Mouse (Mus musculus): ENCODE measurements around the gene Msrb2.

GRCm38 (mm10) chr2:19380986-19381385, 9.7 kb downstream of the Msrb2 start:
- TF ChIP-seq CTCF (IDR thresholded peaks at IDR 0.05; ENCODE audit: extremely low read depth, insufficient read depth, insufficient read length, insufficient replicate concordance) (no peak), POLR2A (IDR thresholded peaks at IDR 0.05; ENCODE audit: low read depth, low read length) (no peak)
